Mouse (Mus musculus) neutrophil, adult 65 days (primary cell): ENCODE measurements around the gene Dip2c. TPM values are rescaled to one million over a fixed set of nuclear protein-coding genes. Genes with fewer than 3 reads are reported as not detected.

Experiments used
- total RNA-seq: library from RNA; stranded (reverse); gene quantifications from 2 replicates; pipeline ENCODE4 v1.2.4, GENCODE M21; 2023

The Dip2c gene
- total RNA-seq, result 0.54 and 0.69 TPM in 2 replicates

GRCm38 (mm10) chr13:9276322-9276855, at the start of gene Dip2c:
Gene Dip2c, plus strand, starts transcription at chr13:9276528.

Other genes starting within 250 kb of the Dip2c start
- gene Larp4b, start 182.6 kb upstream of the Dip2c start, total RNA-seq, result 94.9 and 111 TPM in 2 replicates